Mouse (Mus musculus): ENCODE data around the gene Grk6. TPM values are rescaled to one million over a fixed set of nuclear protein-coding genes. Genes with fewer than 3 reads are reported as not detected.

The Grk6 gene
- total RNA-seq (2021) = 10 to 100 TPM; 34.5 to 49.4 TPM
- long read RNA-seq, experiment 1, transcript Grk6-203 (16 exons, 1,997 nt) = minor isoform, 12 of 59 reads
- long read RNA-seq, experiment 1, transcript Grk6-201 (16 exons, 2,994 nt) = major isoform, 31 of 59 reads
- long read RNA-seq, experiment 1, partial matches to known transcripts = 4 of 59 reads
- long read RNA-seq, experiment 1, other reads (novel, unspliced or antisense) = 10 of 59 reads
- long read RNA-seq, experiment 2, transcript Grk6-203 (16 exons, 1,997 nt) = minor isoform, 7 of 25 reads
- long read RNA-seq, experiment 2, transcript Grk6-201 (16 exons, 2,994 nt) = major isoform, 11 of 25 reads
- long read RNA-seq, experiment 2, partial matches to known transcripts = 2 of 25 reads
- long read RNA-seq, experiment 2, other reads (novel, unspliced or antisense) = 3 of 25 reads

GRCm38 (mm10) chr13:55444937-55445315 is at the start of gene Grk6:
TSS of gene Grk6 (plus strand) at chr13:55445072.
- DNase-seq = peak; percentile 99 to 100

- no peak for DNase-seq
These were observed 46.8 kb upstream of the Grk6 start, which contains the start of gene Slc34a1 for GRCm38 (mm10) chr13:55398088-55398487. TSS of gene Slc34a1 (plus strand) at chr13:55398187.

DNA sequence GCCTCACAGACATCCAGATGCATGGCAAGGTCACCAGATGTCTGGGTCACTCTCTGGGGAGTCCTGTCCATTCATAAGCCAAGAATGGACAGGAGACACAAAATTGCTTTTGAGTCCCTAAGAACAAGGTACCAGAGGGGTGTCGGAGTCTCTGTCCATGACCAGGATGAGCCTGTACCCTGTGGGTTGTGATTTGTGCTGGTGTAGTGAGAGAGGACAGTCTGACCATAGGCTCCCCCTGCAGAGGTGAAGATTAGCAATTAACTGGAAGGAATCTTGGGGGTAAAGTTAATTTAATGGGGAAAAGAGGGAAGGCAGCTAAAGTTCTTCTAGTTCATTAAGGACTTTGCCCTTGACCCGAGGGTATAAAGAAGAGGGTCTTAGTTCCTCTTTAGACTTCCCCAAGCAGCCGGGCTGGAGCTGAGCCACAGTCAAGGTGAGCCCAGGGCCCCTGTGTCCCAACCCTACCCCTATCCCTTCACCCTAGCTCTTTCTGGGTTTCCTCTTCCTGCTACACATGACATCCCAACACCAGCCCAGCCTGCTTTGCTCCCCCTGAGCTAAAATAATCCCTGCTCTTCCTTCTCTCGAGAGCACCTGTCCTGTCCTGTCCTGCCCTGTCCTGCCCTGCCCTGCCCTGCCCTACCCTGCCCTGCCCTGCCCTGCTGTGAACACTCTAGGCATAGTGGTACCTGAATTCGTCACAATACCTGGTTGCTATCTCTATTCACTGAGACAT is 45.4 kb upstream of the Grk6 start:
- no peak for DNase-seq

DNA sequence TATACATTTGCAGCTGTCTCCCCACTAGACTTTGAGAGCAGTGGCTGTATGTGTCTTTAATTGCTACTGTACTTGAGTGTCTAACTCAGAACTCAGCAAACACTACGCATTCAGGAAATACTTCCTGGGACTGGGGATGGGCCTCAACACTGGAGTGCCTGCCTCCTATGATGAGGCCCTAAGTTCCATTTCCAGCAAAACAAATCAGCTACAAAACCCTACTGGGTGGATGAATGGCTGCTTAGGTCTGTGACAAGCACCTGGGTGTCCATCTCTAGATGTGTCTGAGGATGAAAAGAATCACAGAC is 44.9 kb upstream of the Grk6 start:
- DNase-seq = no peak

DNA sequence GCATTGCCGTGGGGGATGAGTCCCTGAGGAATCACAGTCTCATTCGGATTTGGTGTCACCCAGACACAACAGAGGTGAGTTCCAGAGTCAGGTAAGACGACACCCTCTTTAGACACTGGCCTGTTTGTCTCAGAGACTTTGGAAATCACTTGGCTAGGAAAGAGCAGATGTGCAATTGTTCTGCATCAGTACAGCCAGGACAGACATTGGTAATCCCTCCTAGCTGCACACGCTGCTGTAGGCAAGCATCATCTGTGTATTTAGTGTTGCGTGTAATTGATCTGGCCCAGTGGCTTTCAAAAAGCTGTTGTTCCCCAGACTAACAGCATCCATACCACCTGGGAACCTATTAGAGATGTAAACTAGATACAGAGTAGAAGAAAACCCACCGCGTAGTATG is 41.6 kb upstream of the Grk6 start:
- no peak for DNase-seq

GRCm38 (mm10) chr13:55403935-55404852 is 40.7 kb upstream of the Grk6 start:
- no peak for DNase-seq

- peak; percentile 74 to 83 for DNase-seq
These were observed 39.8 kb upstream of the Grk6 start for GRCm38 (mm10) chr13:55404853-55405782.

GRCm38 (mm10) chr13:55405783-55406390 is 39.0 kb upstream of the Grk6 start:
- no peak for DNase-seq

- DNase-seq = no peak
These were observed 37.5 kb upstream of the Grk6 start for GRCm38 (mm10) chr13:55407341-55407740.

DNA sequence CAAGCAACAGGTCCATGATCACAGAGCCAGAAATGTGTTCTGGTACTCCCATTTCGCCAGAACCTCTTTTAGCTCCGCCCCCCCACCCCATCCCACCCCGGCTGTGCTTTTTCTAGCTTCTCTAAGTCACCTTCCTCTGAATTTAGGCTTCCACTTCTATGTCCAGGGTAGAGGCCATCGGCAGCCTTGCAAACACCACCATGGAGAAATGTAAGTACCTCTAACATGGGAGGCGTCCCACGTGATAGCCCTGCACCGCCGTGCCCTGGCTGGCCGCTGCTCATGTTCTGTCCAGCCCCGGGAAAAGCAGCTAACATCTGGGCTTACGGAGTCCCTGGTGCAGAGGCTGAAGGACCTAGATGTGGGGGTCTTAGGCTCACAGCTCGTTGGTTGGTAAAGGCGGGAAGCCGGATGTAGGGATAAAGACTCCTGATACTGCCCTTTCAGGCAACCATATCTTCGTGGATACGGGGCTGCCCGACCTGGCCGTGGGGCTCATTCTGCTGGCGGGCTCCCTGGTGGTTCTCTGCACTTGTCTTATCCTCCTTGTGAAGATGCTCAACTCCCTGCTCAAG is 36.2 kb upstream of the Grk6 start:
- no peak for DNase-seq

- DNase-seq = no peak
These were observed 33.0 kb upstream of the Grk6 start for GRCm38 (mm10) chr13:55411826-55412225.

- DNase-seq = peak; percentile 47 to 56
These were observed 32.1 kb upstream of the Grk6 start for GRCm38 (mm10) chr13:55412643-55413307.

DNA sequence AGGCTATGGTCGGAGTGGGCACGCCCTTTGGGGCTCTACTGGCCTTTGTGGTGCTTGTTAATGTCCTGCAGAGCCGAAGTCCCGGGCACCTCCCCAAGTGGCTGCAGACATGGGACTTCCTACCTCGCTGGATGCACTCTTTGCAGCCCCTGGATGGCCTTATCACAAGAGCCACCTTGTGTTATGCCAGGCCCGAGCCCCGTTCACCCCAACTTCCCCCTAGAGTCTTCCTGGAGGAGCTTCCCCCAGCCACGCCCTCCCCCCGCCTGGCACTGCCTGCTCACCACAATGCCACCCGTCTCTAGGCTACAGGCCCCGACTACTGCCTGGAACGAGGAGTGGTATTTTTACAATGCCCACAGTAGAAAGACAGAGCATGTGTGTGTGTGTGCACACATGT is 31.5 kb upstream of the Grk6 start:
- DNase-seq = no peak

- peak in 1 of 2 experiments; percentile 42 for DNase-seq
These were observed 30.0 kb upstream of the Grk6 start, which contains the start of gene Pfn3 for GRCm38 (mm10) chr13:55414743-55415380. TSS of gene Pfn3 (minus strand) at chr13:55415232.

DNA sequence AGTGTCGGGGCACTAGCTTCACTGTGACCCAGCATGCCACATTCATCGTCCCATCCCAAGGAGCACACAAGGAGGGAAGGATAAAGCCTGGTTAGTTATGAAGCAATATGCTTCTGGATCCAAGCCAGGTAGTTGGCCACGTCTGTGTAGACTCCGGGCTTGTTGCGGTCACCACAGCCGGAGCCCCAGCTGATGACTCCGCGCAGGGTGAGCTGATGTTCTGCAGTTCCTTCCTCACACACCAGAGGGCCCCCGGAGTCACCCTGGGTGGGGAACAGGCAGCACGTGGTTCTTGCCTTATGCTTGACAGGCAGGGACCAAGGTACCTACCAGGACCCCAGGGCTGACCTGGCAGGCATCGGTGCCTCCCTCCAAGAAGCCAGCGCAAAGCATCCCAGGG is 26.9 kb upstream of the Grk6 start:
- peak; percentile 92 to 94 for DNase-seq

DNA sequence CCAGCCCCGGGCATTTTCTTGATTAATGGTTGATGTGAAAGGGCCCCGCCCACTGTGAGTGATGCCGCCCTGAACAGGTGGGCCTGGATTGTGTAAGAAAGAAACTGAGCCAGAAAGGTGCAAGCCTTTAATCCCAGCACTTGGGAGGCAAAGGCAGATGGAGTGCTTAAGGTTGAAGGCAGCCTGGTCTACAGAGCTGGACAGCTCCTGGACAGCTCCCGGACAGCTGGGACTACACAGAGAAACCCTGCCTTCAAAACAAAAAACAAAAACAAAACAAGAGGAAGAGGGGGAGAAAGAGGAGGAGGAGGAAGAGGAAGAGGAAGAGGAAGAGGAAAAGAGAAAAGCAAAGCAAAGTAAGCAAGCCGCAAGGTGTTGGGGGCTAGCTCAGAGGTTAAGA is 25.7 kb upstream of the Grk6 start:
- no peak for DNase-seq

DNA sequence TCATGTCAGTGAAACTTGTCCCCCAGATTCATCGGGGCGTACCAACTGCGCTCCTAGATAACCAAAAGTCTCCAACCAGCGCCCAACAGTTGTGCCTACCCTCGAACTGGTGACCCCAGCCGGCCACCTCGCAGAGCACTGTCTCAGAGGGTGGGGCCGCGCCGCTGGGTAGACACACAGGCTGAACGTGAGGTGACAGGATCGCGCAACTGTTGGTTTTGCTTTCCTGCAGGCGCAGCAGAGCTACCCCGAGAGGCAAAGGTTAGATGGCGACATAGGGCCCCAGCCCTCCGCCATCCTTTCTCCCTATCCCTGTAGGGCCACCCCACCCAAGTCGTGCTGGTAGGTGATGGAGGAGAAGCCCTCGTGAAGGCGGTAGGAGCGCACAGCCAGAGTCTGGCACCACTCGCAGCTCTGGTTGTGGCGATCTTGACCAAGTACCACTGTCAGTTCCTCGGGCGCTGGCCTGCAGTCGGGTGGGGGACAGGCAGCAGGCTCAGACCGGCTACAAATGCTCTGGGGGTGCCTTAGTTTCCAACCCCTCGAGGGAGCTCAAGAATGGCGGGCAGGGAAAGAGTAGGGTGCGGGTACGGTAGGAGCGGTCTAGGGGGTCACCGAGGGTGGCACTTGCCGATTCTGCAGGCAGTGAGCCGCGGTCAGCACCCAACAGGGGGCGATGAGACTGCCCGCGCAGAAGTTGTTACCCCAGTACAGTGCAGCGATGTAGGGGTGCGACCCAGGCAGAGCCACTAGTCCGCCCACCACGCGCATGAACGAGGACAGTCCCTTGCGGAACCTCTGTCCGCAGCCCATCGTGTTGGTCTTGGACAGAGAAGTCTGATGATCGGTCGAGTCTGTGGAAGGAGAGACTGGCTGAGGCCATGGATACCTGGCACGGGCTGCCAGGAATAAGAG is 24.6 kb upstream of the Grk6 start:
- no peak for DNase-seq
